Mouse (Mus musculus): ENCODE data around the gene Olfr462. TPM values are rescaled to one million over a fixed set of nuclear protein-coding genes. Genes with fewer than 3 reads are reported as not detected.

The Olfr462 gene
- polyA plus RNA-seq (2015; fragmentation: Nextera tagmentation; extraction: Ambion mirVana) = not detected in 2 replicates

DNA sequence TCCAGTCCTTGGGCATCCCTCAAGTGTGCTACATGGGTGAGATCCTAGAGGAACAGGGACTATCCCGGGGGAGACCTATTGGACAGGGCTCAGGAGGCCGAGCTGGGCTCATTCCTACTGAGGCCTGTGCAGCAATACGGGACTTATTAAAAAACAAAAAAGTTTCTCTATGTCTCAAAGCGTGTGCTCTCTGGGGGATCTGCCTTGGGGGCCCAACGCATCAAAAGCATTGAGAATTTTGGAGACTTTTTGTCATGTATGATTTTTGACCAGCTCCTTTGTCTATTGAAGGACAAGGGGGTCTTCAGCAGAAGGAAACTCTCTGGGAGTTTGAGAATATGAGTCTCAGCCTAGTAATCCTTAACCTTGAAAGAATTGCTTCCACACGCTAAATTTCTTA, at the start of gene Olfr462:
TSS of gene Olfr462 (minus strand) at position 101 of the 400 bp plus-strand sequence.
- H3K27ac ChIP-seq (ENCODE audit: low read length) = no peak within 1 kb of the TSS
- no peak for ATAC-seq
- H3K27me3 ChIP-seq (replicated peaks; ENCODE audit: control insufficient read depth, insufficient read depth, low read length) = no peaks in the 10 kb centered on the region
- no peaks in the 10 kb centered on the region for H3K36me3 ChIP-seq (ENCODE audit: control insufficient read depth, insufficient read depth)
- H3K4me2 ChIP-seq (ENCODE audit: low read length) = no peak within 1 kb of the TSS
- 90% methylated on average over 6 of the region's 6 CpGs for WGBS
- H3K4me1 ChIP-seq (replicated peaks; ENCODE audit: control insufficient read depth, insufficient read depth, low read length) = no peaks in the 10 kb centered on the region
- H3K9me3 ChIP-seq (ENCODE audit: control insufficient read depth, low read length) = no peaks in the 10 kb centered on the region
- no peak within 1 kb of the TSS for H3K4me3 ChIP-seq (replicated peaks; ENCODE audit: low read length)
- no peak within 1 kb of the TSS for H3K9ac ChIP-seq (replicated peaks; ENCODE audit: low read depth, low read length)

DNA sequence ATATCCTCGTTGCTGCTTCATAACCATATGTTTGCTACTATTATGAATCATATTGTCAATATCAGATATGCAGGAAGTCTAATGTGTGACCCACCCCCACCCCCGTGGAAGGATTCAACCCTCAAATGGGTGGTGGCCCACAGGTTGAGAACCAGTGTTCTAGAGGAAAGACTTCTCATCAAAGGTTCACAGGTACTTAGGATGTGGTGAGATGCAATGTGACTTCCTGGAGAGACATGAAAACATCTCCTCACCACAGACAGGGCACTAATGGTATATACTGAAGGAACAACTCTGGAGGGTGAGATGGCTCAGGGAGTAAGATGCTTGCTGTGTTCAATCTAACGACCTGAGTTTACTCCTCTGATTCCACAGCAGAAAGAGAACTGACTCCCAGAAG, 43.4 kb upstream of the Olfr462 start:
- 73% methylated on average over 3 of the region's 3 CpGs for WGBS
- Histone ChIP-seq H3K27me3 (replicated peaks; ENCODE audit: control insufficient read depth, insufficient read depth, low read length) (no peaks in the 10 kb centered on the region), H3K36me3 (ENCODE audit: control insufficient read depth, insufficient read depth) (no peaks in the 10 kb centered on the region), H3K9me3 (ENCODE audit: control insufficient read depth, low read length) (no peaks in the 10 kb centered on the region), H3K9ac (replicated peaks; ENCODE audit: low read depth, low read length) (no peak overlapping the region), H3K4me1 (replicated peaks; ENCODE audit: control insufficient read depth, insufficient read depth, low read length) (no peaks in the 10 kb centered on the region), H3K27ac (ENCODE audit: low read length) (no peak overlapping the region), H3K4me3 (replicated peaks; ENCODE audit: low read length) (no peak overlapping the region), H3K4me2 (ENCODE audit: low read length) (no peak overlapping the region)
- no peak for ATAC-seq

DNA sequence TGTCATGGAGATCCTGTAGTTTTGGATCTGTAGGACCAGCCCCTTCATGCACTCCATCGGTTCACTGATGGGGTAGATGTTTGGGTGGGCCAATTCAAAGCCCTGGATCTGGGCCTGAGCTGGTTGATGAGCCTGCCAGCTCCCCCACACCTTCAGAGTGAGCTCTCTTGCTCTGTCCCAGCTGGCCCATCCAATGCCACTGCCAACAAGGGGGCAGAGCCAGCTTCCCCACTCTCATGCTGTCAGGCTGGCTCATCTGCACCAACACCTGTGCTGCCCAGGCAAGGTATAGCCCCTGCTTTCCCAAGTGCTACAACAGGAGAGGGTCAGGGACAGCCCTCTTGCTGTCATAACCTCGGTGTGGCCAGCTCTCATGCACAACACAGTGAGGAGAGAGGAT, 41.7 kb upstream of the Olfr462 start:
- no peaks in the 10 kb centered on the region for H3K9me3 ChIP-seq (ENCODE audit: control insufficient read depth, low read length)
- H3K4me1 ChIP-seq (replicated peaks; ENCODE audit: control insufficient read depth, insufficient read depth, low read length) = no peaks in the 10 kb centered on the region
- no peak overlapping the region for H3K4me3 ChIP-seq (replicated peaks; ENCODE audit: low read length)
- H3K36me3 ChIP-seq (ENCODE audit: control insufficient read depth, insufficient read depth) = no peaks in the 10 kb centered on the region
- no peak overlapping the region for H3K27ac ChIP-seq (ENCODE audit: low read length)
- H3K27me3 ChIP-seq (replicated peaks; ENCODE audit: control insufficient read depth, insufficient read depth, low read length) = no peaks in the 10 kb centered on the region
- no peak overlapping the region for H3K9ac ChIP-seq (replicated peaks; ENCODE audit: low read depth, low read length)
- no peak overlapping the region for H3K4me2 ChIP-seq (ENCODE audit: low read length)
- WGBS = 65% methylated on average over 2 of the region's 2 CpGs
- no peak for ATAC-seq

DNA sequence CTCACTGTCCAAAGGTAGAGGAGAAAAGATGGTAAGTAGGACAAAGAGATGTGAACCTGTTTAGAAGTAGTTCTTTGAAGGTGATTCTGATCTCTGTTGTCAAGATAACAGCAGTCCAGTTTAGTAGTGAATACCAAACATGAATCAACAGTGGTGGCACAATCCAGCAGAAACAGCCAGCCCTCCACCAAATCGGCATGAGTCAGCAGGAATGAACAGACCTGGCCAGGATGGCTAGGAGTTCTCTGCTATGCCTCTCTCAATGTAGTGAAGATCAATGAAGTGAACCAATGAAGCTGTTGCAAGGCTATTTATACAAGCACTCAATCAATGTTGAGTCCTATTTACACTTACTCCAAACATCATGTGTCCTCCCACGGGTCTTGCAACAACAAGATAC, 38.3 kb upstream of the Olfr462 start:
- no peak overlapping the region for H3K4me3 ChIP-seq (replicated peaks; ENCODE audit: low read length)
- no peak overlapping the region for H3K27ac ChIP-seq (ENCODE audit: low read length)
- ATAC-seq = no peak
- WGBS = 91% methylated on average over 2 of the region's 2 CpGs
- H3K36me3 ChIP-seq (ENCODE audit: control insufficient read depth, insufficient read depth) = no peaks in the 10 kb centered on the region
- no peak overlapping the region for H3K4me2 ChIP-seq (ENCODE audit: low read length)
- peaks cover 4% of the 10 kb centered on the region; the same call in 1 of the 2 replicates for H3K9me3 ChIP-seq (ENCODE audit: control insufficient read depth, low read length)
- H3K27me3 ChIP-seq (replicated peaks; ENCODE audit: control insufficient read depth, insufficient read depth, low read length) = no peaks in the 10 kb centered on the region
- no peak overlapping the region for H3K9ac ChIP-seq (replicated peaks; ENCODE audit: low read depth, low read length)
- H3K4me1 ChIP-seq (replicated peaks; ENCODE audit: control insufficient read depth, insufficient read depth, low read length) = no peaks in the 10 kb centered on the region

DNA sequence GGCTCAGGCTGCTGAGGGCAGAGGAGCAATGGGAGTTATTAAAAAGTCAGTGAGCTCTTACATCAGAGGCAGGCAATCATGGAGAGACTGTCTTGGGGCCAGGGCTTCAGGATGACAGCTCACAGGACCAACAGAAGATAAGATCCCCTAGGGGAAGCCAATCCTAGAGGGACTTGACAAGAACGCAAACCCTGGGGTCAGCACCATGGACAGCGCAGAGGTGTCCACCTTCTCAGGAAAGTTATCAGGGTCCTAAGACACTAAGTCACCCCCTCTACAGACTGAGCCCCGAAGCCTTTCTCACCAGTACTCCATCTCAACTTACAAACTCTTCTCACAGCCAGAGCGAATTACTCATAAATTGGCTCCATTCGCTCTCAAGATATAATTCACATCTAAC, 28.9 kb upstream of the Olfr462 start, which contains the start of gene Olfr464:
TSS of gene Olfr464 (minus strand) at position 2 of the 400 bp plus-strand sequence.
- Histone ChIP-seq H3K4me3 (replicated peaks; ENCODE audit: low read length) (no peak within 1 kb of the TSS), H3K9me3 (ENCODE audit: control insufficient read depth, low read length) (no peaks in the 10 kb centered on the region), H3K27me3 (replicated peaks; ENCODE audit: control insufficient read depth, insufficient read depth, low read length) (no peaks in the 10 kb centered on the region; the same call in 1 of the 2 replicates), H3K36me3 (ENCODE audit: control insufficient read depth, insufficient read depth) (no peaks in the 10 kb centered on the region), H3K27ac (ENCODE audit: low read length) (no peak within 1 kb of the TSS), H3K4me2 (ENCODE audit: low read length) (no peak within 1 kb of the TSS), H3K9ac (replicated peaks; ENCODE audit: low read depth, low read length) (no peak within 1 kb of the TSS), H3K4me1 (replicated peaks; ENCODE audit: control insufficient read depth, insufficient read depth, low read length) (no peaks in the 10 kb centered on the region)
- WGBS = 36% methylated on average over 5 of the region's 5 CpGs
- ATAC-seq = no peak

DNA sequence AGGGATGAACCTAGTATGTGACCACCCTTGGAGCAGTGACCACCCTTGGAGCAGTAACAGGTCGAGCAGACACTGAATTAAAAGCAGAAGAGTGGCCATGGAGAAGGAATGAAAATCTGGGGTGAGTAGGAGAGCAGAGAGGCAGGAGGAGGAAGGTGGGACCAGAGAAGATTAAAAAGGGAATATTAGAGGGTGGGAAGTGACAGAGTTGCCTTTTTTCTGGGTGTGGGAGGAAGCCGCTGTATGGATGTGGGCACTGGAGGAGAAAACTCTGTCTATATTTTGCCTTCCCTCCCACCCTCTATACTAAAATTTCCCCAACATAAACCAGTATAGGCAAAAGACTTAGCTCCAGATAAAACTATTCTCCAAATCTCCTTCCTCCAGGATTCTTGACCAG, 28.2 kb upstream of the Olfr462 start:
- Histone ChIP-seq H3K27ac (ENCODE audit: low read length) (no peak overlapping the region), H3K4me3 (replicated peaks; ENCODE audit: low read length) (no peak overlapping the region), H3K4me2 (ENCODE audit: low read length) (no peak overlapping the region), H3K27me3 (replicated peaks; ENCODE audit: control insufficient read depth, insufficient read depth, low read length) (no peaks in the 10 kb centered on the region; the same call in 1 of the 2 replicates), H3K9me3 (ENCODE audit: control insufficient read depth, low read length) (no peaks in the 10 kb centered on the region), H3K4me1 (replicated peaks; ENCODE audit: control insufficient read depth, insufficient read depth, low read length) (no peaks in the 10 kb centered on the region), H3K36me3 (ENCODE audit: control insufficient read depth, insufficient read depth) (no peaks in the 10 kb centered on the region), H3K9ac (replicated peaks; ENCODE audit: low read depth, low read length) (no peak overlapping the region)
- WGBS = 71% methylated on average over 2 of the region's 2 CpGs
- no peak for ATAC-seq

DNA sequence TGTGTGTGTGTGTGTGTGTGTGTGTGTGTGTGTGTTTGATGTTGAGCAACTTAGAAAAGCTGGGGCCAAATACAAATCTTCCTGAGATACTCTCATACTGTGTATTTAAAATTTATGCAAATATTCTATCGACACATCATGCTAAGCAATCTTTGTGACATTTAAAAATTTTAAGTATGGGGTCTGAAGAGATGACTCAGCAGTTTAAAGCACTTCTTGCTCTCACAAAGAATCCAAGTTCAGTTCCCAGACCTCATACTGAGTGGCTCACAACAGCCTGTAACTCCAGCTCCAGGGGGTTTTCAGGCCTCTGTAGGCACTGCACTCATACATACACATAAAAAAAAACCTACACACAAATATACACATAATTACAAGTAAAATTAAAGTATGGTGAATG, 23.9 kb upstream of the Olfr462 start:
- H3K4me3 ChIP-seq (replicated peaks; ENCODE audit: low read length) = no peak overlapping the region
- H3K27ac ChIP-seq (ENCODE audit: low read length) = no peak overlapping the region
- no peak for ATAC-seq
- no peaks in the 10 kb centered on the region for H3K9me3 ChIP-seq (ENCODE audit: control insufficient read depth, low read length)
- no peaks in the 10 kb centered on the region for H3K4me1 ChIP-seq (replicated peaks; ENCODE audit: control insufficient read depth, insufficient read depth, low read length)
- H3K36me3 ChIP-seq (ENCODE audit: control insufficient read depth, insufficient read depth) = no peaks in the 10 kb centered on the region
- H3K9ac ChIP-seq (replicated peaks; ENCODE audit: low read depth, low read length) = no peak overlapping the region
- H3K4me2 ChIP-seq (ENCODE audit: low read length) = no peak overlapping the region
- no peaks in the 10 kb centered on the region; the same call in 1 of the 2 replicates for H3K27me3 ChIP-seq (replicated peaks; ENCODE audit: control insufficient read depth, insufficient read depth, low read length)
- WGBS = 84% methylated on average over 1 of the region's 1 CpGs

DNA sequence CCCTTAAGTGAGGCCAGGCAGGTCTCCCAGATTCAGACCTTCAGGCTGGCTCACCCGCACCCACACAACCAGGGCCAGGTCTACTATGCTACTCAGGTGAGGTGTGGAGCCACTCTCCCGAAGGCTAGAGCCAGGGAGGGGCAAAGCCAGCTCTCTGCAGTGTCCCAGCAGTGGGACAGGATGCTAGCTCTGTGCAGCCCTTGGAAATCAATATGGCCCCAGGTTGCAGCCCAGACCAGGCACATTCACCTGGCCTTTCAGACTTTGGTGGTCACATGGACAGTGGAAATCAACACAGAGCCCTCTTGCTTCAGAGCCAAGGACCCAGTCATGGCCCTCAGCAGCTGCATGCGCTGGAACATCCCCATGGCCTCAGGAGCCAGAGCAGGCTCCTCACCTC, 12.3 kb upstream of the Olfr462 start:
- 81% methylated on average over 3 of the region's 3 CpGs for WGBS
- Histone ChIP-seq H3K9me3 (ENCODE audit: control insufficient read depth, low read length) (no peaks in the 10 kb centered on the region), H3K9ac (replicated peaks; ENCODE audit: low read depth, low read length) (no peak overlapping the region), H3K4me3 (replicated peaks; ENCODE audit: low read length) (no peak overlapping the region), H3K27me3 (replicated peaks; ENCODE audit: control insufficient read depth, insufficient read depth, low read length) (no peaks in the 10 kb centered on the region), H3K4me1 (replicated peaks; ENCODE audit: control insufficient read depth, insufficient read depth, low read length) (no peaks in the 10 kb centered on the region), H3K4me2 (ENCODE audit: low read length) (no peak overlapping the region), H3K27ac (ENCODE audit: low read length) (no peak overlapping the region), H3K36me3 (ENCODE audit: control insufficient read depth, insufficient read depth) (no peaks in the 10 kb centered on the region)
- no peak for ATAC-seq

DNA sequence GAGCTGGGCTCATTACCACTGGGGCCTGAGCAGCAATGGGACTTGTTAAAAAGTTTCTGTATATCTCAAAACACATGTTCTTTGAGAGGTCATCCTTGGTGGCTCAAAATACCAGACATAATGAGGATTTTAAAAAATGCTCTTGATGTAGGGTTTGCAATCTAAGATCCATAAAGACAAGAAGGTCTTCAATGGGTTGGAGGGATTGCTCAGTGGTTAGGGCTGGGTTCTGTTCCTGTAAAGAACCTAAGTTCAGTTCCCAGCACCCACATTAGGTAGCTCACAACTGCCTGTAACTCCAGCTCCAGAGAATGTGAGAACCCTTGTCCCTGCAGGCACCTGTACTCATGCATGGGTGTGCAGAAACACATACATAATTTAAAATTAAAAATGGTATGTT, 5.2 kb upstream of the Olfr462 start, which contains the start of gene Olfr463:
TSS of gene Olfr463 (minus strand) at position 101 of the 400 bp plus-strand sequence.
- Histone ChIP-seq H3K9me3 (ENCODE audit: control insufficient read depth, low read length) (no peaks in the 10 kb centered on the region), H3K4me1 (replicated peaks; ENCODE audit: control insufficient read depth, insufficient read depth, low read length) (no peaks in the 10 kb centered on the region), H3K9ac (replicated peaks; ENCODE audit: low read depth, low read length) (no peak within 1 kb of the TSS), H3K4me3 (replicated peaks; ENCODE audit: low read length) (no peak within 1 kb of the TSS), H3K4me2 (ENCODE audit: low read length) (no peak within 1 kb of the TSS), H3K27ac (ENCODE audit: low read length) (no peak within 1 kb of the TSS), H3K36me3 (ENCODE audit: control insufficient read depth, insufficient read depth) (no peaks in the 10 kb centered on the region), H3K27me3 (replicated peaks; ENCODE audit: control insufficient read depth, insufficient read depth, low read length) (0 out of 2 replicates have a peak, but pooled peaks cover 3% of the 10 kb centered on the region)
- ATAC-seq = no peak

DNA sequence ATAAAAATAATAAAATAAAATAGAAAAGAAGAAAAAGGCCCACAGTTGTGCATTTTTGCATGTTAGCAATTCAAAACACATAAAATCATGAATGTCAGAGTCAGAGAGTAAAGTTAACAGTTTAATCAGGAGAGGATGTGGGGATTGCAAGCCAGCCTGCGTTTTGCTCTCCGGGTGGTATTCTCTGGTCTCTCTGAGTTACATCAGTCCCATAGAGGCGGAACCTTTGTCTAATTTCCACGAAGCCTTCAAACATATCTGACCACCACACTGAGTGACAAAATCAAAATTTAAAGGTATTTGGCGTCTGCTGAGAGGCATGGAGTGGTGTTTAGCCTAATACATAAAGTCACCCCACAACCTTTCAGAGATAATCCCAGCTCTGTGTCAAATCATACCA, 7.2 kb downstream of the Olfr462 start:
- no peak overlapping the region for H3K4me2 ChIP-seq (ENCODE audit: low read length)
- H3K9me3 ChIP-seq (ENCODE audit: control insufficient read depth, low read length) = no peaks in the 10 kb centered on the region
- no peak for ATAC-seq
- H3K9ac ChIP-seq (replicated peaks; ENCODE audit: low read depth, low read length) = no peak overlapping the region
- 75% methylated on average over 5 of the region's 5 CpGs for WGBS
- no peaks in the 10 kb centered on the region for H3K4me1 ChIP-seq (replicated peaks; ENCODE audit: control insufficient read depth, insufficient read depth, low read length)
- no peak overlapping the region for H3K27ac ChIP-seq (ENCODE audit: low read length)
- H3K4me3 ChIP-seq (replicated peaks; ENCODE audit: low read length) = no peak overlapping the region
- no peaks in the 10 kb centered on the region for H3K27me3 ChIP-seq (replicated peaks; ENCODE audit: control insufficient read depth, insufficient read depth, low read length)
- H3K36me3 ChIP-seq (ENCODE audit: control insufficient read depth, insufficient read depth) = no peaks in the 10 kb centered on the region

Data from forebrain, embryonic 16.5 days (tissue).